Mouse (Mus musculus): ENCODE measurements around the gene Fam213a.
A peak's percentile ranks its signal among the peaks of the same experiment; 100 is the strongest.

DNA sequence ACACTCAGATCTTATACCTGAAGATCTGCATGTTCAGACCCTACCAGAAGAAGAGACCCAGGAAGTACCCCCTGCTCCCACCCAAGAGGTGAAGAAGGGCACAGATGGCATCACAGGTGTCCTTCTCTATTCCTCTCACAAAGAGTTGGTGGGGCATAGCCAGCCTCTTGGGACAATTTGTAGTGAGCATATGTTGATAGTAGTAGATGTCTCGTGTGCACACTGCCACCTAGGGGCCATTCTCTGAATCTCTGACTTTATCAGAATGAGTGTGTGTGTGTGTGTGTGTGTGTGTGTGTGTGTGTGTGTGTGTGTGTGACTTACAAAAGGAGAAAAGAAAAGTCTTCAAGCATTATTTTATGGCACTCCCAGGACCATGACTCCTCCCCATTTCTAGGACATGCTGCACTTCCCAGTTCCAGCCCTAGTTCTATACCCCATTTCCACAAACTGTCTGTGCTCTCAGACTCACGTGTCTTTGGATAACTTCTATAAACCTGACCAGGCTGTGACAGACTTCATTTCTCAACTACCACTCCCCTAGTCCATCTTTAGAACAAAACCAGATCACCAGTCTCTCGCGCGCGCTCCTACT, 38.4 kb downstream of the Fam213a start:
- peak; percentile 53; the same call in 1 of the 2 replicates for TF ChIP-seq CTCF (IDR thresholded peaks at IDR 0.05; ENCODE audit: extremely low read depth, insufficient read depth, insufficient read length, insufficient replicate concordance)
- TF ChIP-seq POLR2A (IDR thresholded peaks at IDR 0.05; ENCODE audit: low read depth, low read length), result no peak
